Mouse (Mus musculus): ENCODE data around the gene Mterf1b.

Gene Mterf1b

DNA sequence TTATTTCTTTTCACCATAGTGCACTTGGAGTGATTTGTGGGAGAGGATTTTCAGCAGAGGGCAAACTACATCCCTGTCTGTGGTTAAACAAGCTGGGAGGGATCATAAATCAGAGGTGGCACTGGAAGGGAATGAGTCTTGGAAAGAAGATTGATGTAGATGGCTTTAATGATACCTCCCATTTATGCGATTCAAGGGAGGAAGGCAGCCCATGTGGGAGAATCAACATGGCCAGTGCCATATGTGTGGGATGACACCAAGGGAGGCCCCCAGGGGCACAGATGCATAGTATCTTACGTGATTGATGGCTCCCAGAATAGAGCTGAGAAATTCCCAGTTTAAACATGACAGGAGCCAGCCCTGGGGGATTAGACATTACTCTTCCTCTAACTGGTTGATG, 48.0 kb downstream of the Mterf1b start:
- ATAC-seq (ENCODE audit: insufficient number of reproducible peaks, low FRiP score, low TSS enrichment): no peak

DNA sequence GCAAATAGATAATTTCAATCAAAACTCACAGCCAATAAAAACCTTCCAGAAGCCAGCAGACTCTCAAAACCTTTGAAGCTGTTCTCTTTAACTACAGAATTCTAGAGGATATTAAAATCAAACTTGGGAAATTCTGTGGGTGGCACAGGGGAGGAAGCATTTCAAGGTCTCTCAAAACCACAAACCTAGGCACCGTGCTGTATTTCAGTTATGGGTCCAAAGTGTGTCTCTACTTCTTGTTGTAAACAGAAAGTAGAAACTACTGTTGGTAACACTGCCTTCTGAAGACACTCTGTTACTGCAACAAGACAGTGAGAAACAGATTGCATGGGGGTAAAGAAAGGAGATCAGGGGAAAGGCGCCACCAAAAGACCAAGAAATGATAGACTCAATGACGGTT, 52.8 kb downstream of the Mterf1b start:
- ATAC-seq (ENCODE audit: insufficient number of reproducible peaks, low FRiP score, low TSS enrichment): no peak

DNA sequence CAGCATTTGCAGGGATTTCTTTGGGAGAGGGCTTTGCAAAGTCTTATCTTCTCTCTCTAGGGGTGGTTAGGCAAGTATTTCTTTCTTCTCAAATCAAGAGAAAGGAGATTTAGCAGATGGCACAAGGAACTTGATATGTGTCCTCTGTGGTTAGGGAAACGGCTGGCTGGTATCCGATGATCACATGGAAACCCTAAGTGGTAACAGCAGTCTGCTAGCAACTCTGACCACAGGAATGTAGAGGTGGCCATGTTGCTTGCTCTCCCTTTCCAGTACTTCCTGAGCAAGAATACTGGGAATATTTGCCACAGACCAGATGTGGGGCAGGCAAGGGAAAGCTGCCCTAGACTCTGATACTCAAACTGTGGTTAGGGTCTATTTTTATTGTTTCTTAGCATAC, 53.9 kb downstream of the Mterf1b start:
- no peak for ATAC-seq (ENCODE audit: insufficient number of reproducible peaks, low FRiP score, low TSS enrichment)

All from cerebellum, adult (tissue).